Mouse (Mus musculus) heart, adult 2 months (tissue): ENCODE data around the gene Mipep.

ENCODE experiments used
- CTCF ChIP-seq: fragments of 200-600 bp; IDR thresholded peaks from 2 replicates; pipeline ENCODE4 v1.8.1; 2022; ENCODE audit warnings: antibody characterized with exemption, mild to moderate bottlenecking, moderate library complexity
- EP300 ChIP-seq: fragments of 200-500 bp; IDR thresholded peaks from 2 replicates; pipeline ENCODE4 v1.6.1; 2011; ENCODE audit warnings: low read depth, low read length, control low read depth; ENCODE audit not compliant: insufficient read depth
- POLR2A ChIP-seq: fragments of 200-500 bp; IDR thresholded peaks from 2 replicates; pipeline ENCODE4 v1.6.1; 2011; ENCODE audit warnings: mild to moderate bottlenecking, low read depth, low read length, control low read depth; ENCODE audit not compliant: insufficient read depth

DNA sequence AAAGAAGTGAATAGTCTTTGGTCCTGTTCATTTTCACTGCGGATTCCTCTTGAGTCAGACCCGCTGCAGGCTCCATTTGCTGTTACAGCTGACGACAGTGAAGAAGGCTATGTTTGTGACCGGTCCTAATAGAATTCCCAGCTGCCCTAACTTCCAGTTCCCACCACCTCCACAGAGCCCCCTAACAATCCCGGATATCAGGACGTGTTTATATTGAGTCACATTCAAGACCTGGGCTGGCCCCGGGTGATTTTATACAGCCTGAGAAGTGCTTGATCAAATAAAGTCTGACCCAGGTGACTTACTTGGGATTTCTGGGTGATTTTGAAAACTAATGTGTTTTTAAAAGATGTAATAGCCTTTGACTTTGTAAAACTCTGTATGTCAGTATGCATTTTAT lies 21.6 kb upstream of the Mipep start:
- TF ChIP-seq CTCF, result no peak
- TF ChIP-seq POLR2A, result no peak
- 0 out of 2 replicates have a peak, but pooled peaks have one; percentile 14 for TF ChIP-seq EP300
